Mouse (Mus musculus) spleen, postnatal 4 days (tissue): Measurements from ENCODE around the gene Surf1.

Experiments used
- DNase-seq, 2 experiments: peaks; one replicate each; pipeline ENCODE4 v3.0.0; 2022; ENCODE audit warnings: low spot score in 2 of 2

Gene Surf1

GRCm38 (mm10) chr2:26927745-26928476 lies 11.6 kb upstream of the Surf1 start:
- no peak for DNase-seq

DNA sequence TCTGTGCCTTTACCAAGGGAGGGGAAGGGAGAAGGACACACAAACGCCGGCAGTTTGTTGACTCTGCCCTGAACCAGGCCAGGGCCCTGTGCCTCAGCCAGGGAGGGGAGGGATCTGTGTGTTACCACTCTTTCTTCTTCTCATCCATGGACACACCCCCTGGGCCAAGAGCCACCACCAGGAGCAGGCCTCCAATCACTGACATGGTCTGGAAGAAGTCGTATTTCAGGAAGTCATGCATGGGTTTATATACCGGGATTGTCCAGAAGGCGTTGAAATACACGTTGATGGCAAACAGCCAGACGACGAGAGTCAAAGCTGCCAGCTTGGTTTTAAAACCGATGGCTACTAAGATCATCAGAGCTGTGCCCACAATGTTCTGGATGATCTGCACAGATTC lies 5.5 kb upstream of the Surf1 start:
- no peak for DNase-seq

DNA sequence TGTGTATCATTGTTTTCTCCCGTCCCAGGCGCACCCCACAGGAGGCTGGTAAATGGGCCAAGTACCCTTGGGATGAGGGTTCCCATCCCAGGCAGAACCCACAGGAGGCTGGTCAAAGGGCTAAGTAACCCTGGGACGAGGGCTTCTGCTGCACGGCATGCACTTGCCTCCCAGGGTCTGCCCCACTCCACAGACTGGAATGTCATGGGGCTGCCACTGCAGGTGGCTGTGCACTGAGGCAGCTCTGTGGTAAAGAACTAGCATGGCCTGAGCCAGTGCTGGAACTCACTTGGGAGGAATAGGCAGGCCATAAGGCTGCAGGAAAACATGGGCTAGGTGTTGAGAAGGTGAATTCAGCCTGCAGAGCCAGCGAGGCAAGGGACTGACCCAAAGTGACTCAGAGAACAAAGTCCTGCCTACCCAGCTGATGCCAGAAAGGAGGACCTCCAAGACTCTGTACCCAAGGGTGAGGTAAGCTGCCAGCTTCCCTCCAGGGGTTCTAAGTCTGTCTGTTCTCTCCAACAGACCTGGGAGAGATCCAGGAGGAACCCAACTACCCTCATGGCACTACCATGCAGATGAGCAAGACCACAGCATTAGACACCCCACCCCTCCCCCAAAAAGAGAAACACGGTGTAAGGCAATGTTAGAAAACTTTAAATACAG lies 4.0 kb upstream of the Surf1 start:
- DNase-seq = no peak

DNA sequence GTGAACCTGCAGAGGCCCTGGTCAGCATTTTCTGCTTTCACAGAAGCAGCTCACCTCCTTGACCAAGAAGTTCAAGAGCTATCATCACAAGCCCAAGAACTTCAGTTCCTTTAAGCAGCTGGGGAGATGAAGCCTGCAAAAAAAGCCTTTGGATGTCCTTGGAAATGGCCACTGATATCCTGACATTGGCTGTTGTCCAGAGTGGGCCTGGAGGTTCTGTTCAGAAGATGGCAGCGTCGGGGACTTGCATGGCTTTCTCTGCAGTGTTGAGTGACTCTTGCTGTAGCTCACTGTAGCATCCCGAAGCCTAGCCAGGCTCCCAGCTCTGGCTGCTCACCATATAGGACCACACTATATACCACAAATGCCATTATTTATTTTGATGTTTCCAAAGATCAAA lies 3.4 kb upstream of the Surf1 start:
- no peak for DNase-seq

DNA sequence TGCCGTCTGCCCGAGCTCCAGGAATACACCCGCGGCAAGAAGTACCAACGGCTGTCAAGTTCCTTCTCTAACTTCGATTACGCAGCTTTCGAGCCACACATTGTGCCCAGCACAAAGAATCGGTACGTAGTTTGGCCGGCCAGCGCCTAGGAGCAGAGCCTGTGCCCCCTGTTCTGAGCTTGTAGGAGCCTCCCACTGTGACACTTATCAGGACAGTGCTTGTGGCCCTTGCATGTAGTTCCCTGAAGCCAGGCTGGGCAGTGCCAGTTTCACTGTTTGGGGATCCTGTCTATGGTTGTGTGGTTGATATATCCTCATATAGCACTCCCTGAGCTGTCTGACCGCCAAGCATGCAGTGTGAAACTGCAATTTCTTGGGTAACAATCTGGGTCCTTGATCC lies 408 bp upstream of the Surf1 start:
- no peak for DNase-seq

DNA sequence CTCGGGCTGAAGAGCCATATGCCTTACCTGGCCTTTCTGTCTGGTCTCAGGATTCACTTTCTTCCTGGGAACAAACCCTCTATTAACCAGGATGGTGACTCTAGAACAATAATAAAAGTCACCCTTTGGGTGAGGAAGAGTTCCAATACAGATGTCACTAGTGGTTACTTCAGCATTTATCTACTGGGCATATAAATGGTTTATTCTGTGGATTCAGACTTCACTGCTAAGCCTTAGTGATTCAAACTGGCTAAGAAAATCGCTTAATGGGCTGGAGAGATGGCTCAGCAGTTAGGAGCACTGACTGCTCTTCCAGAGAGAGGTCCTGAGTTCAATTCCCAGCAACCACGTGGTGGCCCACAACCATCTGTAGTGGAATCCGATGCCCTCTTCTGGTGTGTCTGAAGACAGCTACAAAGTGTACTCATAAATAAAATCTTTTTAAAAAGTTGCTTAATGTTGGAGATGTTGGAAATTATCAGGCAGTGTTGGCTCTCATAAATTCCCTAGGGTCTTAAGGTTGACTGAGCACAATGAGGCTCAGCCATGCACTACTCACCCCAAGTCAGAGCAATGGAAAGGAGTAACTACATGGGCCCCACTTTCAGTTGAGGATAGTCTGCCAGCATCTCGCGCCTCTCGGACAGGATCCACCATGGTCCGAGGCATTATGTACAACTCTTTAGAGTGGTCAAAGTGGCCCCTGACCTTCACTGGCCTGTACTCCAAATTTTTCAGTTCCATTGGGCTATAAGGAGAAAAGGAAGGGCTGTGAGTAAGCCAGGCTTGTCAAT lies 2.0 kb downstream of the Surf1 start:
- DNase-seq = no peak

- no peak for DNase-seq
Observed at GRCm38 (mm10) chr2:26913416-26914147, 2.7 kb downstream of the Surf1 start.

- no peak for DNase-seq
Observed at GRCm38 (mm10) chr2:26912253-26912770, 4.0 kb downstream of the Surf1 start.

DNA sequence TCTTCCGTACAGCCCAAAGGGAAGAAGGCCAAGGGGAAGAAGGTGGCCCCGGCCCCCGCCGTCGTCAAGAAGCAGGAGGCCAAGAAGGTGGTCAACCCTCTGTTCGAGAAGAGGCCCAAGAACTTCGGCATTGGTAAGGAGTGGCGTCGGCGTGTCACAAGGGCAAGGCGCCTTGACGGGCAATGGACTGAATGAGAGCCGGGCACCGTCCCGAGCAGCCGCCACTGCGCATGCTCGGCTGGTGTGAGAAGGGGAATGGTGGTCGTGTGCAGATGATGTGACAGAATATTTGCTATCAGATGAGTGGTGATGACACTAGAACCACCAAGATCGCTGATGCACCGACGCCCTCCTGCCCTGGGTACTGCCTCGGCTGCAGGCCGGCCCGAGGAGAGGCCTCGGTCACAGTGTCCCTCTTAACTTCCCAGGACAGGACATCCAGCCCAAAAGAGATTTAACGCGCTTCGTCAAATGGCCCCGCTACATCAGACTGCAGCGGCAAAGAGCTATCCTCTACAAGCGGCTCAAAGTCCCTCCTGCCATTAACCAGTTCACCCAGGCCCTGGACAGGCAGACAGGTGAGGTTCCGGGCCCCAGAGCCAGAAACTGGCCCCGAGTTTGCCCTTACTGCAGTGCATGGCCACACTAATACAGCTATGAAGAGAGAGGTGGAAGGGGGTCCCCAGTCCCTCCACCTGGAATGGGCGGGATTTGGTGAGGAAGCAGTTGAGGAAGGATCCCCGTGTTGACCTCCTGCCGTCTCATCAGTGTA lies 5.2 kb downstream of the Surf1 start:
- DNase-seq = peak; percentile 64 to 87

DNA sequence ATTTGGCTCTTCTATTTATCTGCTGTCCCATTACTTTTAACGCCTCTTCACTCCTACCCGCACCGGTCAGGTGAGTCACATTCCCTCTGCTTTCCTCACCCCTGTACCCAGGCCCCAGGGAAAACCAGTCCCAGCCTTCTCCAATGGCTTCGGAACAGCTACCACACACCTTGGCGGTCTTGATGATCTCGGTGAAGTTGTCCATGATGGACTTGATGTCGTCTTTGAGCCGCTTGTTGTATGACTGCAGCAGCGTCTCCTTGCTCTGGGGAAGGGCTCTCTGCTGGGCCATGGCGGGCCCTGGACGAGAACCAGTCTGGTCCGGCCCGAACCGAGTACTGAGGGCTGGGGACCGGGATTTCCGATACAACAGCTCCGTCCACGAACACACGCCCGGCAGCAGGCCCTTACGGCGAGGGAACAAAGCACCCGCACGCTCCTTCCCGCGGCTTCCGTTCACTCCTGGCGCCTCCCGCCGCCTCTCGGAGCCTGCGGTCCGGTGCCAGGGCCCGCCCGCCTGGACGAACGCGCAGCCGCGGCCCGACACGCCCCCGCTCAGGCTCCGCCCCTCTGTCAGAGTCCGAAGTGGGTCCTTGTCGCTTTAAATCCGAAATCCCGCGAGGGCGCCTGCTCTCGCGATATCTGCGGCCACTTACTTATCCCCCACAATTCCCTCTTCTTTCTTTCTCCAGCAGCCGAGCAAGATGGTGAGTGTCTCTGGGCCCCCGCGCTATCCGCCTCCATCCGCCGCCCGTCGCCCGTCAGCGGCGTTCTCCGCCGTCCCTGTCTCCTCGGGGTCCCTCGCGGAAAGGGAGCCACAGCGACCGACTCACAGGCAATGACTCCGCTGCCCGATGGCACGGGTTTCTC lies 6.0 kb downstream of the Surf1 start, which contains the start of the genes Med22 and Rpl7a:
TSS of gene Med22 (minus strand) at position 554 of the 870 bp plus-strand sequence.
TSS of gene Rpl7a (plus strand) at position 641 of the 870 bp plus-strand sequence.
- DNase-seq = peak; percentile 100

DNA sequence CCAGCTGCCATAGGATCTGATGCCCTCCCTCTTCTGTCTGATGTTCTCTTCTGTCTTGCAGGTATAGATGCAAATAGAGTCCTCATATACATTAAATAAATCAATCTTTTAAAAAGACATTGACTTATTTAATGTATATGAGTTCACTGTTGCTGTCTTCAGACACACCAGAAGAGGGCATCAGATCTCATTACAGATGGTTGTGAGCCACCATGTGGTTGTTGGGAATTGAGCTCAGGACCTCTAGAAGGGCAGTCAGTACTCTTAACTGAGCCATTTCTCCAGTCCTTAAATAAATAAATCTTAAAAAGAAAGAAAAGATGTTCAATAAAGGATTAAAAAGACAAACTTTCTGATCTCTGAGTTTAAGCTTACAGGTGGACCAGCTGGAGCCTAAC lies 6.9 kb downstream of the Surf1 start:
- no peak for DNase-seq

- DNase-seq = no peak
Observed at GRCm38 (mm10) chr2:26908710-26909386, 7.5 kb downstream of the Surf1 start.

DNA sequence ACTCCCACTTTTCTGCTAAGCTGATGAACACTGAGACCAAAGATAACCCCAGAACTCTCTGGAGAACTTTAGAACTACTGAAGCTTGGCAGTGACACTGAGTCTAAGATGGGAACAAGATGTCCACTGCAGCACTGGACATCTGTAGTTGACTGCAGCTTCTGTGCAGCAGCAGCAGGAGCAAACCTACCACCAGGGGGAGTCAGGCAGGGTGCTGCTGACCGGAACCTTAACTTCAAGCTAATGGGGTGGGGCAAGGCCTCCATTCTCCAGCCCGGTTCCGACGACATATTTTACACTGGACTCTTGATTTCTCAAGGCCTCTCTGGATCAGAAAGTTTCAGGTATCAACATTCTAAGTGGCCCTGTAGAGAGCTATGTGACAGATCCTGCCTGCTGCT lies 9.2 kb downstream of the Surf1 start:
- DNase-seq = peak; percentile 55 to 80

GRCm38 (mm10) chr2:26906431-26906830 lies 9.9 kb downstream of the Surf1 start:
- DNase-seq = no peak

- DNase-seq = no peak
Observed at GRCm38 (mm10) chr2:26905936-26906335, 10.4 kb downstream of the Surf1 start.

- no peak for DNase-seq
Observed at GRCm38 (mm10) chr2:26903311-26903710, 13.0 kb downstream of the Surf1 start.

GRCm38 (mm10) chr2:26902467-26903220 lies 13.7 kb downstream of the Surf1 start, which contains the start of gene Surf6:
Gene Surf6 (minus strand): TSS chr2:26902879.
- peak; percentile 89 to 94 for DNase-seq

DNA sequence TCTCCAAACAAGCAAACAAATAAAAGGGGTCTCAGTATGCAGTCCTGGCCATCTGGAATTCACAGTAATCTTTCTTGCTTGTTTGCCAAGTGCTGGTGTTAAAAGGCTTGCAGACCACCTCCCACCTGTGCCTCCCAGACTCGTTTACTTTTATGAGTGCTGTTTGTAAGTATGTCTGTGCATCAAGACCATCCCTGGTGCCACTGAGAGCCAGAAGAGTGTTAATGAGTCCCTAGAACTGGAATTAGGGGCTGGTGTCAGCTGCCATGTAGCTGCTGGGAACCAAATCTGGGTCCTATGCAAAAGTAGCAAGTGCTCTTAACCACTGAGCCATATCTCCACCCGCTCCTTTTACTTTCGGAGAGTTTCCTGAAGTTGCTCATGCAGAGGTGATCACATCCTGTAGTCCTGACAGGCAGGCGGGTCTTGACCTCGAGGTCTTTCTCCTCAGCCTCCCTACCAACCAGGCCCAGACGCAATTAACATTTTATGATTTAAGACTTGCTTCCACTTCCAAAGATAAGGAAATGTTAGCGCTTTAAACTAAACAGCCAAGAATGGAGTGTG lies 14.4 kb downstream of the Surf1 start:
- DNase-seq = no peak
